8 mouse cellular contexts compared by ENCODE assay signal in the genomic region with DNA sequence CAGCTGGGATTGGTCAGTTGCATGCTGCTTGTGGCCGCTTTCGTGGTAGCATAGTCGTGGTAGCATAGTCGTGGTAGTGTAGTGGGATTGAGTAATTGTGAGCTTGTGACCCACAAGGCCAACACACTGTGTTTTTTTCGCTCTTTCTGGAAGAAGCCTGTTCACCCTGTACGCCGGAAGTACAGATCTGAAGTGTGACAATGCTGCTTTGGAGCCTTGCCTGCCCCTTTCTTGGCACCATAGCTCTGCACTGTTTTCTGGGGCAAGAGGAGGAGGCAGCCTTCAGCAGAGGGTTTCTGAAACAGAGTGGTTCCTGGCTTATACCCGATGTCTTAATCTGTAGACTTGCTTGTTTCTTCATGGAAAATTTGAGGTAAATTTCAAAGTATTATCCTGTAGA. TPM values are rescaled to one million over a fixed set of nuclear protein-coding genes. Genes with fewer than 3 reads are reported as not detected.
DNase-seq lines count a peak whose midpoint lies in the region; ATAC-seq lines count a peak whose summit lies in the region.

No protein-coding gene starts in this region.

- DNase-seq in heart, adult 9 months (ENCODE audit: low spot score in 2 of 2) = peak; percentile 26 to 40
- no peak for DNase-seq in heart, postnatal 4 days
- peak; percentile 59 for DNase-seq in cerebellum, adult 8-10 months
- DNase-seq in lung, postnatal 36 days = peak; percentile 54
- no peak for DNase-seq in frontal cortex, postnatal 14 days (ENCODE audit: low spot score in 2 of 2)
- DNase-seq in spleen, postnatal 10 days (ENCODE audit: low spot score in 2 of 2) = no peak
- no peak for DNase-seq in spleen, adult 18-20 months

- ATAC-seq in CD4-positive, CD25-positive, alpha-beta regulatory T cell, adult 4 months = peak; percentile 35

RNA-seq across cellular contexts. Expression of a gene that starts 23.3 kb away (rescaled TPM):
- total RNA-seq in heart, postnatal 4 days (2021) = 10 to 100 TPM; 34.0 to 38.3 TPM
- 10 to 100 TPM; 16.0 to 22.3 TPM for polyA plus RNA-seq in CD4-positive, CD25-positive, alpha-beta regulatory T cell, adult 4 months (2017; shearing (Covaris generic))

Comparison
In these comparisons a context has a peak if more than half of its experiments do, and no peak if none do; other contexts are left out.
1. DNase-seq: peak in heart, adult 9 months (2 of 2), cerebellum, adult 8-10 months (single experiment) and lung, postnatal 36 days (single experiment); none in heart, postnatal 4 days (single experiment), frontal cortex, postnatal 14 days (0 of 2), spleen, postnatal 10 days (0 of 2) and spleen, adult 18-20 months (0 of 2).